Mouse (Mus musculus): ENCODE data around the gene Fndc4. TPM values are rescaled to one million over a fixed set of nuclear protein-coding genes. Genes with fewer than 3 reads are reported as not detected.

Fndc4 gene
- total and polyA plus RNA-seq, 3 experiments = 0.32 TPM; not detected in 2

- H3K27me3 ChIP-seq (ENCODE audit: control insufficient read depth in 1 of 2, insufficient read depth in 2 of 2, low read length in 2 of 2) = peaks cover 8 to 9% of the 10 kb centered on the region in 2 experiments
- no peak overlapping the region for H3K27ac ChIP-seq (ENCODE audit: control insufficient read depth, low read depth, low read length)
- no peak for TF ChIP-seq HCFC1 (IDR thresholded peaks at IDR 0.05; ENCODE audit: low read depth, low read length)
- TF ChIP-seq USF1 (IDR thresholded peaks at IDR 0.05; ENCODE audit: low read depth, low read length) = no peak
- TF ChIP-seq UBTF (IDR thresholded peaks at IDR 0.05; ENCODE audit: borderline replicate concordance, insufficient read depth, low read depth, low read length) = no peak
- peak; percentile 95 for TF ChIP-seq ZNF384 (IDR thresholded peaks at IDR 0.05; ENCODE audit: low read depth, low read length)
- TF ChIP-seq CHD2 (IDR thresholded peaks at IDR 0.05; ENCODE audit: low read length) = no peak
- TF ChIP-seq JUND (IDR thresholded peaks at IDR 0.05; ENCODE audit: low read depth, low read length) = no peak
- TF ChIP-seq POLR2AphosphoS5 (IDR thresholded peaks at IDR 0.05; ENCODE audit: borderline replicate concordance, low read depth, low read length) = no peak
- 0 out of 6 replicates have a peak, but pooled peaks of 1 of the 3 experiments have one; percentile 14 for TF ChIP-seq CTCF (IDR thresholded peaks at IDR 0.05 in 2 of 3, conservative IDR thresholded peaks at IDR 0.05 in 1 of 3; ENCODE audit: control insufficient read depth in 1 of 3, insufficient read depth in 1 of 3, low read depth in 2 of 3, low read length in 3 of 3, poor library complexity in 1 of 3, severe bottlenecking in 1 of 3)
- no peak for TF ChIP-seq ZKSCAN1 (IDR thresholded peaks at IDR 0.05; ENCODE audit: low read depth, low read length)
- TF ChIP-seq SMC3 (IDR thresholded peaks at IDR 0.05; ENCODE audit: low read depth, low read length) = peak; percentile 19; the same call in 1 of the 2 replicates
- TF ChIP-seq NRF1 (IDR thresholded peaks at IDR 0.05; ENCODE audit: insufficient read depth, low read depth, low read length, poor library complexity, severe bottlenecking) = no peak
- no peak for TF ChIP-seq USF2 (IDR thresholded peaks at IDR 0.05; ENCODE audit: borderline replicate concordance in 1 of 2, insufficient read depth in 1 of 2, low read depth in 1 of 2, low read length in 2 of 2)
- TF ChIP-seq TAL1 (IDR thresholded peaks at IDR 0.05; ENCODE audit: low read length) = no peak
- H3K9me3 ChIP-seq (replicated peaks; ENCODE audit: insufficient read depth, low read length) = no peaks in the 10 kb centered on the region
- no peak overlapping the region for H3K4me3 ChIP-seq (ENCODE audit: control insufficient read depth in 1 of 2, insufficient read depth in 1 of 2, low read depth in 2 of 2, low read length in 2 of 2)
- no peak for DNase-seq (ENCODE audit: low read depth, low spot score)
- H3K79me2 ChIP-seq (ENCODE audit: control insufficient read depth, insufficient read depth, low read length, poor library complexity) = no peaks in the 10 kb centered on the region
- H3K36me3 ChIP-seq (ENCODE audit: control insufficient read depth in 1 of 2, insufficient read depth in 2 of 2, low read length in 2 of 2) = no peaks in the 10 kb centered on the region
- no peak overlapping the region for H3K9ac ChIP-seq (ENCODE audit: control insufficient read depth, low read depth, low read length, poor library complexity, severe bottlenecking)
- H3K4me1 ChIP-seq (ENCODE audit: control insufficient read depth in 1 of 2, insufficient read depth in 2 of 2, low read length in 2 of 2) = no peaks in the 10 kb centered on the region
Observed at GRCm38 (mm10) chr5:31301866-31302265, 6.0 kb upstream of the Fndc4 start.

- no peak overlapping the region for H3K4me3 ChIP-seq (ENCODE audit: control insufficient read depth in 1 of 2, insufficient read depth in 1 of 2, low read depth in 2 of 2, low read length in 2 of 2)
- H3K27ac ChIP-seq (ENCODE audit: control insufficient read depth, low read depth, low read length) = no peak overlapping the region
- peaks cover 6% of the 10 kb centered on the region in 2 experiments for H3K27me3 ChIP-seq (ENCODE audit: control insufficient read depth in 1 of 2, insufficient read depth in 2 of 2, low read length in 2 of 2)
- DNase-seq (ENCODE audit: low read depth, low spot score) = no peak
- no peaks in the 10 kb centered on the region for H3K4me1 ChIP-seq (ENCODE audit: control insufficient read depth in 1 of 2, insufficient read depth in 2 of 2, low read length in 2 of 2)
- no peak overlapping the region for H3K9ac ChIP-seq (ENCODE audit: control insufficient read depth, low read depth, low read length, poor library complexity, severe bottlenecking)
- TF ChIP-seq TAL1 (IDR thresholded peaks at IDR 0.05; ENCODE audit: low read length) = no peak
- TF ChIP-seq ZKSCAN1 (IDR thresholded peaks at IDR 0.05; ENCODE audit: low read depth, low read length) = no peak
- TF ChIP-seq ETS1 (IDR thresholded peaks at IDR 0.05; ENCODE audit: low read depth, low read length) = no peak
- TF ChIP-seq MYC (IDR thresholded peaks at IDR 0.05; ENCODE audit: low read depth, low read length) = no peak
- TF ChIP-seq POLR2A (IDR thresholded peaks at IDR 0.05; ENCODE audit: control insufficient read depth in 1 of 2, insufficient read depth in 1 of 2, low read depth in 1 of 2, low read length in 2 of 2, poor library complexity in 1 of 2) = no peak
- TF ChIP-seq POLR2AphosphoS5 (IDR thresholded peaks at IDR 0.05; ENCODE audit: borderline replicate concordance, low read depth, low read length) = no peak
- TF ChIP-seq NELFE (IDR thresholded peaks at IDR 0.05; ENCODE audit: low read depth, low read length) = no peak
- no peak for TF ChIP-seq MXI1 (IDR thresholded peaks at IDR 0.05; ENCODE audit: low read depth, low read length)
- no peak for TF ChIP-seq KAT2A (conservative IDR thresholded peaks at IDR 0.05; ENCODE audit: low read depth, low read length)
- no peak for TF ChIP-seq RAD21 (IDR thresholded peaks at IDR 0.05; ENCODE audit: low read depth, low read length)
- no peak for TF ChIP-seq JUND (IDR thresholded peaks at IDR 0.05; ENCODE audit: low read depth, low read length)
- no peak for TF ChIP-seq TBP (IDR thresholded peaks at IDR 0.05; ENCODE audit: low read depth, low read length)
- no peak for TF ChIP-seq POLR2AphosphoS2 (IDR thresholded peaks at IDR 0.05; ENCODE audit: low read length)
- TF ChIP-seq ZC3H11A (IDR thresholded peaks at IDR 0.05; ENCODE audit: low read depth, low read length) = no peak
- no peak for TF ChIP-seq USF1 (IDR thresholded peaks at IDR 0.05; ENCODE audit: low read depth, low read length)
- no peak for TF ChIP-seq NRF1 (IDR thresholded peaks at IDR 0.05; ENCODE audit: insufficient read depth, low read depth, low read length, poor library complexity, severe bottlenecking)
- TF ChIP-seq MEF2A (IDR thresholded peaks at IDR 0.05; ENCODE audit: extremely low read depth, insufficient replicate concordance, low read depth, low read length, poor library complexity, severe bottlenecking) = no peak
- no peak for TF ChIP-seq GATA1 (IDR thresholded peaks at IDR 0.05; ENCODE audit: low read depth, low read length)
- no peak for TF ChIP-seq E2F4 (IDR thresholded peaks at IDR 0.05; ENCODE audit: borderline replicate concordance, low read depth, low read length)
- no peak for TF ChIP-seq CTCF (IDR thresholded peaks at IDR 0.05 in 2 of 3, conservative IDR thresholded peaks at IDR 0.05 in 1 of 3; ENCODE audit: control insufficient read depth in 1 of 3, insufficient read depth in 1 of 3, low read depth in 2 of 3, low read length in 3 of 3, poor library complexity in 1 of 3, severe bottlenecking in 1 of 3)
- H3K9me3 ChIP-seq (replicated peaks; ENCODE audit: insufficient read depth, low read length) = no peaks in the 10 kb centered on the region
- H3K79me2 ChIP-seq (ENCODE audit: control insufficient read depth, insufficient read depth, low read length, poor library complexity) = no peaks in the 10 kb centered on the region
- no peaks in the 10 kb centered on the region for H3K36me3 ChIP-seq (ENCODE audit: control insufficient read depth in 1 of 2, insufficient read depth in 2 of 2, low read length in 2 of 2)
Observed at GRCm38 (mm10) chr5:31298486-31298885, 2.6 kb upstream of the Fndc4 start.
